In genomic region chr7:3331171-3331570, GRCm38 (mm10) we compare ENCODE assay signal across 8 mouse cellular contexts. TPM values are rescaled to one million over a fixed set of nuclear protein-coding genes. Genes with fewer than 3 reads are reported as not detected.
DNase-seq lines count a peak whose midpoint lies in the region; ATAC-seq and TF ChIP-seq lines count a peak whose summit lies in the region.
"Had no signal": no experiment of that assay in that cellular context is flagged by ENCODE, and none has a peak within 500 bp of the region (broad histone marks: within the 10 kb centered on the region; RNA-seq: fewer than 3 reads in every experiment).

No protein-coding gene starts in this region.

- H3K9me3 ChIP-seq in forebrain, embryonic 12.5 days, result no peaks in the 10 kb centered on the region
- H3K9me3 ChIP-seq in intestine, postnatal 0 days (ENCODE audit: control insufficient read depth), result no peaks in the 10 kb centered on the region
- H3K9me3 ChIP-seq: liver, embryonic 13.5 days had no signal

- no peak for TF ChIP-seq CTCF in layer of hippocampus, adult 2 months (conservative IDR thresholded peaks at IDR 0.05)
- TF ChIP-seq CTCF in intestine, postnatal 0 days (IDR thresholded peaks at IDR 0.05; ENCODE audit: low read depth), result no peak
- TF ChIP-seq CTCF in olfactory bulb, adult 2 months (IDR thresholded peaks at IDR 0.05; ENCODE audit: insufficient read depth, low read depth, low read length), result no peak

- peaks cover 29% of the 10 kb centered on the region for H3K4me1 ChIP-seq in forebrain, embryonic 12.5 days
- H3K4me1 ChIP-seq in intestine, postnatal 0 days (replicated peaks; ENCODE audit: control insufficient read depth, insufficient read depth, low read length), result 0 out of 2 replicates have a peak, but pooled peaks cover 4% of the 10 kb centered on the region
- H3K4me1 ChIP-seq in olfactory bulb, adult 2 months (ENCODE audit: control insufficient read depth, insufficient read depth, low read length), result peaks cover 15% of the 10 kb centered on the region
- H3K4me1 ChIP-seq: liver, embryonic 13.5 days had no signal

- no peak for TF ChIP-seq POLR2A in olfactory bulb, adult 2 months (IDR thresholded peaks at IDR 0.05; ENCODE audit: insufficient read depth, low read depth, low read length)

- 0 out of 2 replicates have a peak, but pooled peaks have one; percentile 1 for ATAC-seq in forebrain, embryonic 12.5 days (ENCODE audit: low FRiP score)
- ATAC-seq in intestine, postnatal 0 days, result no peak
- no peak for ATAC-seq in inflammation-experienced regulatory T-cells, adult 6 months

- H3K9ac ChIP-seq in forebrain, embryonic 12.5 days, result 0 out of 2 replicates have a peak overlapping the region, but pooled peaks have one; percentile 84
- no peak overlapping the region for H3K9ac ChIP-seq in intestine, postnatal 0 days (ENCODE audit: low read depth, low read length)
- H3K9ac ChIP-seq: liver, embryonic 13.5 days had no signal

- H3K27ac ChIP-seq in layer of hippocampus, adult 2 months, result peak overlapping the region; percentile 84
- H3K27ac ChIP-seq in forebrain, embryonic 12.5 days, result peak overlapping the region; percentile 92; the same call in 1 of the 2 replicates
- no peak overlapping the region for H3K27ac ChIP-seq in intestine, postnatal 0 days (ENCODE audit: low read depth, low read length)
- H3K27ac ChIP-seq in olfactory bulb, adult 2 months (ENCODE audit: insufficient read depth, low read depth, low read length), result peak overlapping the region; percentile 83; the same call in 1 of the 2 replicates
- H3K27ac ChIP-seq: liver, embryonic 13.5 days had no signal

- no peak for DNase-seq in layer of hippocampus, adult 2 months (ENCODE audit: low spot score in 2 of 2)
- DNase-seq in layer of hippocampus, adult 9-11 months, result no peak
- DNase-seq in urinary bladder, postnatal 36 days (ENCODE audit: low spot score in 2 of 2), result no peak
- DNase-seq: liver, embryonic 13.5 days had no signal

- H3K4me2 ChIP-seq in forebrain, embryonic 12.5 days, result peak overlapping the region; percentile 73
- peak overlapping the region; percentile 59 for H3K4me2 ChIP-seq in intestine, postnatal 0 days (replicated peaks; ENCODE audit: low read depth)

- no peaks in the 10 kb centered on the region for H3K36me3 ChIP-seq in forebrain, embryonic 12.5 days (replicated peaks)
- no peaks in the 10 kb centered on the region for H3K36me3 ChIP-seq in intestine, postnatal 0 days (ENCODE audit: control insufficient read depth, insufficient read depth)
- H3K36me3 ChIP-seq: liver, embryonic 13.5 days had no signal

- WGBS in forebrain, embryonic 12.5 days, result 55% methylated on average over 6 of the region's 6 CpGs
- 41% methylated on average over 6 of the region's 6 CpGs for WGBS in intestine, postnatal 0 days
- 33% methylated on average over 6 of the region's 6 CpGs for WGBS in olfactory bulb, adult 2 months

- peaks cover 3% of the 10 kb centered on the region; the same call in 1 of the 2 replicates for H3K27me3 ChIP-seq in forebrain, embryonic 12.5 days
- peaks cover 39% of the 10 kb centered on the region for H3K27me3 ChIP-seq in intestine, postnatal 0 days (replicated peaks; ENCODE audit: control insufficient read depth, insufficient read depth, low read length)

- peak overlapping the region; percentile 80 for H3K4me3 ChIP-seq in layer of hippocampus, adult 2 months
- H3K4me3 ChIP-seq in forebrain, embryonic 12.5 days (replicated peaks), result peak overlapping the region; percentile 70
- peak overlapping the region; percentile 45; the same call in 1 of the 2 replicates for H3K4me3 ChIP-seq in intestine, postnatal 0 days (ENCODE audit: low read depth, low read length)
- H3K4me3 ChIP-seq in olfactory bulb, adult 2 months (ENCODE audit: insufficient read depth, low read depth, low read length), result peak overlapping the region; percentile 75

RNA-seq across cellular contexts. Expression of gene Cacng7, which starts 1.6 kb away (rescaled TPM):
- 100 to 1,000 TPM; 128 to 138 TPM for total RNA-seq in layer of hippocampus, adult 2 months (2021)
- 3.9 and 4.0 TPM in 2 replicates for polyA plus RNA-seq in forebrain, embryonic 12.5 days (2016; fragmentation: Nextera tagmentation; extraction: Ambion mirVana)
- 0.63 and 0.86 TPM in 2 replicates for polyA plus RNA-seq in intestine, postnatal 0 days (2015; fragmentation: Nextera tagmentation; extraction: Ambion mirVana)
- not detected in 2 replicates for polyA plus RNA-seq in olfactory bulb, adult 2 months (2012; ENCODE audit: insufficient read depth, insufficient read length, low replicate concordance, missing spikeins)
- not detected for polyA plus RNA-seq in inflammation-experienced regulatory T-cells, adult 6 months (2017; shearing (Covaris generic))
- polyA plus RNA-seq: liver, embryonic 13.5 days had no signal

RNA-seq across cellular contexts. Expression of gene Prkcg, which starts 42.2 kb away (rescaled TPM):
- 100 to 1,000 TPM; 518 to 547 TPM for total RNA-seq in layer of hippocampus, adult 2 months (2021)
- 0.73 and 2.4 TPM in 2 replicates for polyA plus RNA-seq in forebrain, embryonic 12.5 days (2016; fragmentation: Nextera tagmentation; extraction: Ambion mirVana)
- 0.10 and 0.57 TPM in 2 replicates for polyA plus RNA-seq in intestine, postnatal 0 days (2015; fragmentation: Nextera tagmentation; extraction: Ambion mirVana)
- polyA plus RNA-seq in olfactory bulb, adult 2 months (2012; ENCODE audit: insufficient read depth, insufficient read length, low replicate concordance, missing spikeins), result not detected in 2 replicates
- under 1 TPM in 1 of 3 experiments, not detected in 2; 0.82 TPM for polyA plus RNA-seq in inflammation-experienced regulatory T-cells, adult 6 months (2017; shearing (Covaris generic))

RNA-seq across cellular contexts. Expression of gene Myadm, which starts 42.3 kb away (rescaled TPM):
- 10 to 100 TPM; 52.5 to 60.1 TPM for total RNA-seq in layer of hippocampus, adult 2 months (2021)
- polyA plus RNA-seq in forebrain, embryonic 12.5 days (2016; fragmentation: Nextera tagmentation; extraction: Ambion mirVana), result 21.3 and 23.2 TPM in 2 replicates
- 71.3 and 75.3 TPM in 2 replicates for polyA plus RNA-seq in intestine, postnatal 0 days (2015; fragmentation: Nextera tagmentation; extraction: Ambion mirVana)
- not detected in 2 replicates for polyA plus RNA-seq in olfactory bulb, adult 2 months (2012; ENCODE audit: insufficient read depth, insufficient read length, low replicate concordance, missing spikeins)
- 10 to 100 TPM in 1 of 3 experiments, 1 to 10 TPM in 2; 1.5 to 23.0 (median 4.8) TPM for polyA plus RNA-seq in inflammation-experienced regulatory T-cells, adult 6 months (2017; shearing (Covaris generic))

RNA-seq across cellular contexts. Expression of gene Cacng8, which starts 59.3 kb away (rescaled TPM):
- total RNA-seq in layer of hippocampus, adult 2 months (2021), result 100 to 1,000 TPM; 411 to 415 TPM
- 6.3 and 8.2 TPM in 2 replicates for polyA plus RNA-seq in forebrain, embryonic 12.5 days (2016; fragmentation: Nextera tagmentation; extraction: Ambion mirVana)
- 0.27 and 0.85 TPM in 2 replicates for polyA plus RNA-seq in intestine, postnatal 0 days (2015; fragmentation: Nextera tagmentation; extraction: Ambion mirVana)
- polyA plus RNA-seq in olfactory bulb, adult 2 months (2012; ENCODE audit: insufficient read depth, insufficient read length, low replicate concordance, missing spikeins), result not detected in 2 replicates
- polyA plus RNA-seq in inflammation-experienced regulatory T-cells, adult 6 months (2017; shearing (Covaris generic)), result not detected
